Mouse (Mus musculus) heart, adult 8-10 months (tissue): ENCODE measurements at regions not wholly inside any gene's neighbourhood (a gene's known extent, or its start where the extent isn't known, plus 50 kb on each side); places are given as distances from the start of the nearest gene placed in this dataset.

ENCODE experiments used
- DNase-seq: peaks from one replicate; pipeline ENCODE4 v3.0.0; 2022; ENCODE audit warnings: low spot score

- DNase-seq = no peak
Measured at GRCm38 (mm10) chr1:184140082-184140481, 106.0 kb upstream of the 1700056E22Rik start.

DNA sequence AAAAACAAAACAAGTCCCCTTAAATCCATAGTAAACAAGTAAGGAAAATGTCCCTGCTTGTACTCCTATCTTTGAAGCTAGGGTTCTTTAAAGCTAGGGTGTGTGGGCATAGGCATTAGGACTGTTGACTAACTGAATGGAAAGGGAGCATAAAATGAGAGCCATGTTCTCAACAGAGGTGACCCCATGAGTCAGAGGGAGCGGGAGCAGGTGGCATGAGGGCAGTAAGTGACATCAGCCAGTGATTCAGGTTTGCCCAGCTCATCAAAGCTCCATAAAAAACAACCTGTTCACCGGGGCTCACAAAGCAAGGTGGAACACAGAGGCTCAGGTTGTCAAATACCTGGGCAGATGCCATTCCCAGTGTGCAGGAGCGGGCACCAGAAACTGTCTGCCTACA, 104.6 kb upstream of the 1700056E22Rik start:
- DNase-seq = no peak

- DNase-seq = no peak
Measured at GRCm38 (mm10) chr1:184130897-184131296, 96.8 kb upstream of the 1700056E22Rik start.

DNA sequence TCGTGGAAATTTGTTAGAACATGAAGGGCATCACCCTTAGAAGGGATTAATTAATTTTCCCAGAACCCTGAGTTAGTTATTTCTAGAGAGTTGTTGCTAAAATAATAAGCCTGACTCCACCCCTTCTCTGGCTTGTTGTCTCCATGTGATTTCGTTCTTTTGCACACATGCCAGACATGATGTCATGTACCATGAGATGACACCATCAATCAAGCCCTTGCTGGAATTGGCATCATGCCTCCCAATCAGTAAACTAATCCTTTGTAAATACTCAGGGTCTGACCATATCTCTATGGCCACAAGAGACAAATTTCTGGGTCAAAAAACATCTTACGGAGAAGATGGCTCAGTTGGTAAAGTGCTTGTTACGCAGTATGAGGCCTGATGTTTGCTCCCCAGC, 93.2 kb upstream of the 1700056E22Rik start:
- DNase-seq = no peak

DNA sequence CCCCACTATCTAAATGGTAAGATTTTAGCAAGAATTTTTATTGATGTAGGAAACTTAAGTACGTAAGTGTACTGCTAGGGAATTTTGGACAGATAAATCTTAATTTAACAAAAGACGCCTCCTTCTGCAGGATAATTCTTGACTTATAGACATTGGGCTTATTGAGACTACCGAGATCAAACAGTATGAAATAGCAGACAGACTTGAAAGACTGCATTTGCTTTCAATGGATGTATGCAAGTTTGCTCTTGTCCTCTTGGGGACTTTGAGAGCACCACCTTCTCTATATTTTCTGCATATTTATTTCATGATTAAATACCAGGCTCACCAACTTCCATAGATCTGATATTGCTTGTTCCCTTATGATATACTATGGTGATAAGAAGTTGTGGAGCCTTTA, 92.8 kb upstream of the 1700056E22Rik start:
- no peak for DNase-seq
